Mouse (Mus musculus): ENCODE measurements around the gene Dok1. TPM values are rescaled to one million over a fixed set of nuclear protein-coding genes. Genes with fewer than 3 reads are reported as not detected.

The Dok1 gene
- polyA plus RNA-seq, 1 experiment from 2014 or later = 15.7 TPM

DNA sequence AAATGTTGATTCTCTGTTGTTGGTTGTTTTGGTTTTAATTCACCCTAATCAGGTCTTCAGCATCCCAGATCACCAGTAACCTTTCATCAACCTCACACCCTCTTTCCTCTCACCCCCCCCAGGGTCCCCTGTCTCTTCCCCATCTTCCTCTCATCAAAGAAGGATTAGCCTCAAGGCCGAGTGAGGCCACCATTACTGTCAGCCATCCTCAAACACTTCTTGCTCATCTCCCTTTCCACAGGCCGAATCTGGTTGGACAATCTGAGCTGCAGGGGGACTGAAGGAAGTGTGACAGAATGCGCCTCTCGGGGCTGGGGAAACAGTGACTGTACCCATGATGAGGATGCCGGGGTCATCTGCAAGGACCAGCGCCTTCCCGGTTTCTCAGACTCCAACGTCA, 3.9 kb upstream of the Dok1 start:
- 78% methylated on average over 8 of the region's 8 CpGs for WGBS (ENCODE audit: insufficient replicate concordance)
- Histone ChIP-seq H3K4me3 (ENCODE audit: low read depth, low read length) (no peak overlapping the region), H3K27me3 (ENCODE audit: control insufficient read depth, insufficient read depth, low read depth, low read length) (peaks cover 7% of the 10 kb centered on the region), H3K4me1 (ENCODE audit: control insufficient read depth, low read depth, low read length) (peaks cover 36% of the 10 kb centered on the region), H3K36me3 (ENCODE audit: control insufficient read depth, insufficient read depth) (no peaks in the 10 kb centered on the region), H3K9ac (ENCODE audit: low read depth, low read length) (no peak overlapping the region), H3K27ac (ENCODE audit: low read length) (no peak overlapping the region), H3K9me3 (replicated peaks; ENCODE audit: control insufficient read depth, low read length) (no peaks in the 10 kb centered on the region), H3K4me2 (ENCODE audit: low read depth, low read length) (no peak overlapping the region)
- ATAC-seq (ENCODE audit: low read depth) = no peak

GRCm38 (mm10) chr6:83034463-83035055, 1.3 kb upstream of the Dok1 start:
- Histone ChIP-seq H3K36me3 (ENCODE audit: control insufficient read depth, insufficient read depth) (peaks cover 6% of the 10 kb centered on the region; the same call in 1 of the 2 replicates), H3K27me3 (ENCODE audit: control insufficient read depth, insufficient read depth, low read depth, low read length) (peaks cover 14% of the 10 kb centered on the region), H3K27ac (ENCODE audit: low read length) (no peak overlapping the region), H3K4me1 (ENCODE audit: control insufficient read depth, low read depth, low read length) (peaks cover 39% of the 10 kb centered on the region), H3K9ac (ENCODE audit: low read depth, low read length) (no peak overlapping the region), H3K4me2 (ENCODE audit: low read depth, low read length) (no peak overlapping the region), H3K9me3 (replicated peaks; ENCODE audit: control insufficient read depth, low read length) (no peaks in the 10 kb centered on the region), H3K4me3 (ENCODE audit: low read depth, low read length) (no peak overlapping the region)
- ATAC-seq (ENCODE audit: low read depth) = no peak
- 64% methylated on average over 5 of the region's 5 CpGs for WGBS (ENCODE audit: insufficient replicate concordance)

DNA sequence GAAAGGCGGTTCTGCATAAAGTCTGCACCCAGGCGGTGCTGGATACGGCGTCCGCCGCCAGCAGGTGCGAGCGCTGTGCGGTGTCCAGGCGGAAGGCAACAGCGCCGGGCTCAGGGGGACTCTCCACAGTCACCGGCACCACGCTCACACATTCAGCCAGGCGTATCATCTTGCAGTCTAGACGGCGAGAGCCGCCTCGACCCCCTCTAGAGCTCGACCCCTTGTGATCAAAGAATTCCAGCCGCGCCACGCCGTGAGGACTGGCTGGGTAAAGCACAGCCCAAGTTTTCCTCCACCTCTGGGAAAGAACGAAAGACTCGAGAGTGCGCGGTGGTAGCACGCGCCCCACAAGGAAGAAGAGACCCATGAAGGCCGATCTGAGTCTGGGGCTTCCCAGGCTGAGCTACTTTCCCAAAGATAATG, 491 bp downstream of the Dok1 start:
- Histone ChIP-seq H3K4me3 (ENCODE audit: low read depth, low read length) (peak overlapping the region; percentile 78), H3K4me2 (ENCODE audit: low read depth, low read length) (peak overlapping the region; percentile 66), H3K9me3 (replicated peaks; ENCODE audit: control insufficient read depth, low read length) (no peaks in the 10 kb centered on the region), H3K27me3 (ENCODE audit: control insufficient read depth, insufficient read depth, low read depth, low read length) (peaks cover 14% of the 10 kb centered on the region), H3K4me1 (ENCODE audit: control insufficient read depth, low read depth, low read length) (peaks cover 26% of the 10 kb centered on the region), H3K9ac (ENCODE audit: low read depth, low read length) (peak overlapping the region; percentile 77), H3K36me3 (ENCODE audit: control insufficient read depth, insufficient read depth) (peaks cover 6% of the 10 kb centered on the region; the same call in 1 of the 2 replicates), H3K27ac (ENCODE audit: low read length) (peak overlapping the region; percentile 83)
- peak; percentile 70 for ATAC-seq (ENCODE audit: low read depth)
- WGBS (ENCODE audit: insufficient replicate concordance) = under 1% methylated on average over 31 of the region's 31 CpGs

GRCm38 (mm10) chr6:83031921-83032590, 1.2 kb downstream of the Dok1 start:
- peak overlapping the region; percentile 83 for H3K27ac ChIP-seq (ENCODE audit: low read length)

DNA sequence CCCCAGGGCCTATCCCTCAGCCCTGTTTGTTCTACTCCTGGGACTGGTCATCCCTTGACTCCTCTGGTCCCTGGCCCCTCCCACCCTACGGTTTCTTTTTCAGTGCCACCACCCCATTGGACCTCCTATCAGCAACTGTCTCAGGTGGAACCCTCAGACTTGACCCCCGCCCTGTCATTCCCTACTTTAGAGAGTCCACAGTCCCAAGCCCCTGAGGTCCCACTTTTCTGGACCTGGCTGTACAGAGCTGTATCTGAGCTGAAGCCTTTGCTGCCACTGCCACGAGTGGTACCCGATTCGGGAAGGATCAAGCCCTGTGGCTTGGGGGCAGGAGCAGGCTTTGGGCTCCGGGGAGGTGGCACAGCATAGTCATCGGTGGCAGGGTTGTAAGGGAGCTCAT, 2.2 kb downstream of the Dok1 start:
- peaks cover 6% of the 10 kb centered on the region; the same call in 1 of the 2 replicates for H3K36me3 ChIP-seq (ENCODE audit: control insufficient read depth, insufficient read depth)
- H3K4me3 ChIP-seq (ENCODE audit: low read depth, low read length) = no peak overlapping the region
- no peak for ATAC-seq (ENCODE audit: low read depth)
- H3K4me2 ChIP-seq (ENCODE audit: low read depth, low read length) = no peak overlapping the region
- H3K27ac ChIP-seq (ENCODE audit: low read length) = no peak overlapping the region
- H3K9ac ChIP-seq (ENCODE audit: low read depth, low read length) = no peak overlapping the region
- 71% methylated on average over 7 of the region's 7 CpGs for WGBS (ENCODE audit: insufficient replicate concordance)
- no peaks in the 10 kb centered on the region for H3K9me3 ChIP-seq (replicated peaks; ENCODE audit: control insufficient read depth, low read length)
- H3K4me1 ChIP-seq (ENCODE audit: control insufficient read depth, low read depth, low read length) = peaks cover 26% of the 10 kb centered on the region
- peaks cover 14% of the 10 kb centered on the region for H3K27me3 ChIP-seq (ENCODE audit: control insufficient read depth, insufficient read depth, low read depth, low read length)

More at GRCm38 (mm10) chr6:83031921-83032590, 1.2 kb downstream of the Dok1 start:
- Histone ChIP-seq H3K9me3 (replicated peaks; ENCODE audit: control insufficient read depth, low read length) (no peaks in the 10 kb centered on the region), H3K4me3 (ENCODE audit: low read depth, low read length) (peak overlapping the region; percentile 78), H3K27me3 (ENCODE audit: control insufficient read depth, insufficient read depth, low read depth, low read length) (peaks cover 14% of the 10 kb centered on the region), H3K4me2 (ENCODE audit: low read depth, low read length) (peak overlapping the region; percentile 66), H3K9ac (ENCODE audit: low read depth, low read length) (peak overlapping the region; percentile 77), H3K4me1 (ENCODE audit: control insufficient read depth, low read depth, low read length) (peaks cover 26% of the 10 kb centered on the region), H3K36me3 (ENCODE audit: control insufficient read depth, insufficient read depth) (peaks cover 6% of the 10 kb centered on the region; the same call in 1 of the 2 replicates)
- ATAC-seq (ENCODE audit: low read depth) = no peak
- WGBS (ENCODE audit: insufficient replicate concordance) = 58% methylated on average over 18 of the region's 18 CpGs

GRCm38 (mm10) chr6:83029777-83030176, 3.5 kb downstream of the Dok1 start:
- no peak overlapping the region for H3K4me3 ChIP-seq (ENCODE audit: low read depth, low read length)
- H3K27ac ChIP-seq (ENCODE audit: low read length) = no peak overlapping the region
- no peaks in the 10 kb centered on the region for H3K9me3 ChIP-seq (replicated peaks; ENCODE audit: control insufficient read depth, low read length)
- WGBS (ENCODE audit: insufficient replicate concordance) = 67% methylated on average over 10 of the region's 10 CpGs
- peaks cover 7% of the 10 kb centered on the region for H3K27me3 ChIP-seq (ENCODE audit: control insufficient read depth, insufficient read depth, low read depth, low read length)
- H3K36me3 ChIP-seq (ENCODE audit: control insufficient read depth, insufficient read depth) = peaks cover 6% of the 10 kb centered on the region; the same call in 1 of the 2 replicates
- H3K4me1 ChIP-seq (ENCODE audit: control insufficient read depth, low read depth, low read length) = peaks cover 30% of the 10 kb centered on the region
- H3K9ac ChIP-seq (ENCODE audit: low read depth, low read length) = no peak overlapping the region
- no peak overlapping the region for H3K4me2 ChIP-seq (ENCODE audit: low read depth, low read length)
- no peak for ATAC-seq (ENCODE audit: low read depth)

DNA sequence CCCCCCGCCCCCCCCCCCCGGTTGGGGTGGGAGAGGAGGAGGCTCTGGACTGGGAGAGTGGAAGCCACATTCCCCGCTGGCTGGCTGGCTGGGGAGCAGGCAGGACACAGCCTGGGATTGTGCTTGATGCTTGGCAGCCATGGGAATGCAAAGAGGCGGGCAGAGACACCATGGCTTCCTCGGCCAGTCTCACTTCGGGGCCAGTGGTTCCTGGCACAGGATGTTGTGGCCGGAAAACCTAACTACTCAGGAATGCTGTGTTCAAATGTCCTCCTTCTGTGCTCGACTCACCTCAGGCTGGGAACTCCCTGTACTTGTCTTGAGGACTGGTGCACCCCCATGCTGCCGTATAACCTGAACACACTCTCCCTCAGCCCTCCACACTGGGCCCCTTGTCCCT, 5.6 kb downstream of the Dok1 start:
- Histone ChIP-seq H3K4me2 (ENCODE audit: low read depth, low read length) (no peak overlapping the region), H3K36me3 (ENCODE audit: control insufficient read depth, insufficient read depth) (peaks cover 6% of the 10 kb centered on the region; the same call in 1 of the 2 replicates), H3K4me1 (ENCODE audit: control insufficient read depth, low read depth, low read length) (peaks cover 42% of the 10 kb centered on the region), H3K9ac (ENCODE audit: low read depth, low read length) (no peak overlapping the region), H3K9me3 (replicated peaks; ENCODE audit: control insufficient read depth, low read length) (no peaks in the 10 kb centered on the region), H3K4me3 (ENCODE audit: low read depth, low read length) (no peak overlapping the region), H3K27me3 (ENCODE audit: control insufficient read depth, insufficient read depth, low read depth, low read length) (peaks cover 7% of the 10 kb centered on the region), H3K27ac (ENCODE audit: low read length) (no peak overlapping the region)
- no peak for ATAC-seq (ENCODE audit: low read depth)
- WGBS (ENCODE audit: insufficient replicate concordance) = 49% methylated on average over 7 of the region's 9 CpGs

GRCm38 (mm10) chr6:83027293-83027692, 6.0 kb downstream of the Dok1 start:
- Histone ChIP-seq H3K27ac (ENCODE audit: low read length) (0 out of 2 replicates have a peak overlapping the region, but pooled peaks have one; percentile 9), H3K9ac (ENCODE audit: low read depth, low read length) (no peak overlapping the region), H3K36me3 (ENCODE audit: control insufficient read depth, insufficient read depth) (peaks cover 6% of the 10 kb centered on the region; the same call in 1 of the 2 replicates), H3K4me2 (ENCODE audit: low read depth, low read length) (no peak overlapping the region), H3K4me3 (ENCODE audit: low read depth, low read length) (no peak overlapping the region), H3K9me3 (replicated peaks; ENCODE audit: control insufficient read depth, low read length) (no peaks in the 10 kb centered on the region), H3K27me3 (ENCODE audit: control insufficient read depth, insufficient read depth, low read depth, low read length) (peaks cover 7% of the 10 kb centered on the region), H3K4me1 (ENCODE audit: control insufficient read depth, low read depth, low read length) (peaks cover 43% of the 10 kb centered on the region)
- ATAC-seq (ENCODE audit: low read depth) = no peak
- 77% methylated on average over 8 of the region's 8 CpGs for WGBS (ENCODE audit: insufficient replicate concordance)

GRCm38 (mm10) chr6:83025221-83025620, 8.1 kb downstream of the Dok1 start:
- Histone ChIP-seq H3K9me3 (replicated peaks; ENCODE audit: control insufficient read depth, low read length) (no peaks in the 10 kb centered on the region), H3K4me2 (ENCODE audit: low read depth, low read length) (no peak overlapping the region), H3K27me3 (ENCODE audit: control insufficient read depth, insufficient read depth, low read depth, low read length) (no peaks in the 10 kb centered on the region), H3K4me3 (ENCODE audit: low read depth, low read length) (no peak overlapping the region), H3K27ac (ENCODE audit: low read length) (peak overlapping the region; percentile 1; the same call in 1 of the 2 replicates), H3K4me1 (ENCODE audit: control insufficient read depth, low read depth, low read length) (peaks cover 51% of the 10 kb centered on the region), H3K9ac (ENCODE audit: low read depth, low read length) (no peak overlapping the region), H3K36me3 (ENCODE audit: control insufficient read depth, insufficient read depth) (no peaks in the 10 kb centered on the region)
- WGBS (ENCODE audit: insufficient replicate concordance) = 90% methylated on average over 4 of the region's 4 CpGs
- ATAC-seq (ENCODE audit: low read depth) = no peak
